Mouse (Mus musculus): ENCODE data around the gene Rin3.

DNA sequence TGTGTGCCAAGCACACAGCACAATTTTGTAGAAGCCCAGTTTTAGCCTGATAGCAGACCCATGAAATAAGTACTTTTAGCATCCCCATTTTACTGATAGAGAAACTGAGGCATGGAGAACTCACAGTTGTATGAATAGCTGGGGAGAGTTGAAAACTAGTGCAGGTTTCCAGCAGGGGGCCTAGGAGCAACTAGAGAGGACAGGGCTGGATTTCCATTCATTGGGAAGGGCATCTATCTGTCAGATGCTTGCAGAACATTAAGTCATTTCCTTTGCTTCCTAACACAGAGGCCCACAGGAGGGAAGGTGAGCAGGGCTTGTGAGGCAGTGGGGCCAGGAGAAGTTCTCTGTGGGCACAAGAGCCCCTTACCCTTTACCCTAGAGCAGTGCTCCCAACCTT lies 27.8 kb upstream of the Rin3 start:
- TF ChIP-seq CHD2 (IDR thresholded peaks at IDR 0.05; ENCODE audit: low read depth, low read length) (no peak), HCFC1 (IDR thresholded peaks at IDR 0.05; ENCODE audit: borderline replicate concordance, insufficient read depth, low read length) (no peak), ZNF384 (IDR thresholded peaks at IDR 0.05; ENCODE audit: low read depth, low read length) (no peak)
